14 mouse cellular contexts compared by ENCODE assay signal in genomic region chr12:109023780-109024179, GRCm38 (mm10). TPM values are rescaled to one million over a fixed set of nuclear protein-coding genes. Genes with fewer than 3 reads are reported as not detected.
A peak's percentile ranks its signal among the peaks of the same experiment; 100 is the strongest.
DNase-seq lines count a peak whose midpoint lies in the region; ATAC-seq and TF ChIP-seq lines count a peak whose summit lies in the region.
"Had no signal": no experiment of that assay in that cellular context is flagged by ENCODE, and none has a peak within 500 bp of the region (broad histone marks: within the 10 kb centered on the region; RNA-seq: fewer than 3 reads in every experiment).

No protein-coding gene starts in this region.

- no peaks in the 10 kb centered on the region for H3K4me1 ChIP-seq in hindbrain, embryonic 11.5 days (replicated peaks; ENCODE audit: control insufficient read depth, insufficient read depth, low read length)
- H3K4me1 ChIP-seq in hindbrain, embryonic 13.5 days (replicated peaks) = peaks cover 11% of the 10 kb centered on the region
- no peaks in the 10 kb centered on the region for H3K4me1 ChIP-seq in thymus, adult 2 months (replicated peaks; ENCODE audit: control insufficient read depth, insufficient read depth, low read length)
- no peaks in the 10 kb centered on the region for H3K4me1 ChIP-seq in forebrain, embryonic 13.5 days
- H3K4me1 ChIP-seq: embryonic facial prominence, embryonic 12.5 days; liver, embryonic 15.5 days had no signal

- H3K36me3 ChIP-seq in hindbrain, embryonic 11.5 days (ENCODE audit: control insufficient read depth, insufficient read depth, low read length) = no peaks in the 10 kb centered on the region
- H3K36me3 ChIP-seq in hindbrain, embryonic 13.5 days = no peaks in the 10 kb centered on the region
- H3K36me3 ChIP-seq in thymus, adult 2 months (ENCODE audit: control insufficient read depth, insufficient read depth, low read length) = no peaks in the 10 kb centered on the region
- peaks cover 7% of the 10 kb centered on the region; the same call in 1 of the 2 replicates for H3K36me3 ChIP-seq in forebrain, embryonic 13.5 days (ENCODE audit: poor library complexity, severe bottlenecking)
- H3K36me3 ChIP-seq: liver, embryonic 15.5 days had no signal

- no peaks in the 10 kb centered on the region for H3K27me3 ChIP-seq in hindbrain, embryonic 11.5 days (ENCODE audit: control insufficient read depth, insufficient read depth, low read length)
- H3K27me3 ChIP-seq in hindbrain, embryonic 13.5 days = no peaks in the 10 kb centered on the region
- no peaks in the 10 kb centered on the region for H3K27me3 ChIP-seq in thymus, adult 2 months (ENCODE audit: control insufficient read depth, insufficient read depth, low read length)
- no peaks in the 10 kb centered on the region for H3K27me3 ChIP-seq in forebrain, embryonic 13.5 days
- H3K27me3 ChIP-seq: embryonic facial prominence, embryonic 12.5 days; liver, embryonic 15.5 days had no signal

- no peaks in the 10 kb centered on the region for H3K9me3 ChIP-seq in hindbrain, embryonic 11.5 days (ENCODE audit: control insufficient read depth, low read length)
- H3K9me3 ChIP-seq in hindbrain, embryonic 13.5 days = no peaks in the 10 kb centered on the region
- H3K9me3 ChIP-seq in forebrain, embryonic 13.5 days (replicated peaks) = no peaks in the 10 kb centered on the region
- H3K9me3 ChIP-seq: embryonic facial prominence, embryonic 12.5 days; liver, embryonic 15.5 days had no signal

- ATAC-seq in hindbrain, embryonic 11.5 days (ENCODE audit: low FRiP score) = peak; percentile 43; the same call in 1 of the 2 replicates
- ATAC-seq in hindbrain, embryonic 13.5 days (ENCODE audit: low FRiP score) = no peak
- ATAC-seq in forebrain, embryonic 13.5 days = no peak
- ATAC-seq: CD4-positive, CD25-positive, alpha-beta regulatory T cell, adult 4 months; inflammation-experienced regulatory T-cells, adult 6 months had no signal

- DNase-seq in hindbrain, embryonic 11.5 days (ENCODE audit: low spot score) = peak; percentile 44
- DNase-seq in thymus, adult 2 months = peak; percentile 20
- DNase-seq in thymus, adult 18-20 months = no peak
- DNase-seq in embryo, embryonic 11 days = peak; percentile 61
- DNase-seq in frontal cortex, adult 2 months (ENCODE audit: extremely low spot score in 1 of 2, low spot score in 1 of 2) = no peak
- no peak for DNase-seq in spleen, adult 18-20 months
- DNase-seq: adrenal gland, adult 2 months had no signal

- TF ChIP-seq CTCF in thymus, adult 2 months (IDR thresholded peaks at IDR 0.05; ENCODE audit: borderline replicate concordance, control insufficient read depth, extremely low read depth, insufficient read depth, low read length, poor library complexity) = peak; percentile 55; the same call in 1 of the 2 replicates

- no peak overlapping the region for H3K4me3 ChIP-seq in hindbrain, embryonic 11.5 days (ENCODE audit: low read depth, low read length)
- H3K4me3 ChIP-seq in hindbrain, embryonic 13.5 days = no peak overlapping the region
- H3K4me3 ChIP-seq in thymus, adult 2 months (ENCODE audit: control insufficient read depth, insufficient read depth, low read length) = no peak overlapping the region
- H3K4me3 ChIP-seq in forebrain, embryonic 13.5 days = no peak overlapping the region
- H3K4me3 ChIP-seq: embryonic facial prominence, embryonic 12.5 days; liver, embryonic 15.5 days had no signal

- TF ChIP-seq POLR2A in thymus, adult 2 months (IDR thresholded peaks at IDR 0.05; ENCODE audit: control insufficient read depth, extremely low read depth, insufficient read depth, low read length, poor library complexity) = no peak

- WGBS in hindbrain, embryonic 11.5 days = 55% methylated on average over 9 of the region's 9 CpGs
- WGBS in hindbrain, embryonic 13.5 days = 58% methylated on average over 9 of the region's 9 CpGs
- 77% methylated on average over 9 of the region's 9 CpGs for WGBS in thymus, adult 2 months
- WGBS in forebrain, embryonic 13.5 days = 52% methylated on average over 9 of the region's 9 CpGs

- H3K9ac ChIP-seq in hindbrain, embryonic 11.5 days (ENCODE audit: low read depth, low read length) = no peak overlapping the region
- no peak overlapping the region for H3K9ac ChIP-seq in hindbrain, embryonic 13.5 days
- H3K9ac ChIP-seq in forebrain, embryonic 13.5 days = no peak overlapping the region
- H3K9ac ChIP-seq: embryonic facial prominence, embryonic 12.5 days; liver, embryonic 15.5 days had no signal

- H3K4me2 ChIP-seq in hindbrain, embryonic 11.5 days (replicated peaks; ENCODE audit: low read depth, low read length) = no peak overlapping the region
- H3K4me2 ChIP-seq in hindbrain, embryonic 13.5 days = no peak overlapping the region
- no peak overlapping the region for H3K4me2 ChIP-seq in forebrain, embryonic 13.5 days
- H3K4me2 ChIP-seq: embryonic facial prominence, embryonic 12.5 days; heart, embryonic 11.5 days; liver, embryonic 15.5 days had no signal

- no peak overlapping the region for H3K27ac ChIP-seq in hindbrain, embryonic 11.5 days (ENCODE audit: low read depth, low read length)
- H3K27ac ChIP-seq in hindbrain, embryonic 13.5 days = no peak overlapping the region
- no peak overlapping the region for H3K27ac ChIP-seq in thymus, adult 2 months (ENCODE audit: control insufficient read depth, insufficient read depth, low read length)
- H3K27ac ChIP-seq in forebrain, embryonic 13.5 days = no peak overlapping the region
- H3K27ac ChIP-seq: embryonic facial prominence, embryonic 12.5 days; liver, embryonic 15.5 days had no signal

RNA-seq across cellular contexts. Expression of gene Begain, which starts 44.2 kb away (rescaled TPM):
- 13.0 and 16.1 TPM in 2 replicates for polyA plus RNA-seq in hindbrain, embryonic 11.5 days (2014; fragmentation: Nextera tagmentation; extraction: Ambion mirVana)
- 21.3 and 23.2 TPM in 2 replicates for polyA plus RNA-seq in hindbrain, embryonic 13.5 days (2015; fragmentation: Nextera tagmentation; extraction: Ambion mirVana)
- polyA plus RNA-seq in thymus, adult 2 months (2012; rRNA removed) = 19.9 and 21.6 TPM in 2 replicates
- polyA plus RNA-seq in frontal cortex, adult 2 months (2012; rRNA removed) = 153 and 154 TPM in 2 replicates
- 8.3 and 9.0 TPM in 2 replicates for polyA plus RNA-seq in forebrain, embryonic 13.5 days (2015; fragmentation: Nextera tagmentation; extraction: Ambion mirVana)

Comparison
In these comparisons a context has a peak if more than half of its experiments do, and no peak if none do; other contexts are left out.
1. DNase-seq: peak in hindbrain, embryonic 11.5 days (single experiment), thymus, adult 2 months (single experiment) and embryo, embryonic 11 days (single experiment); none in thymus, adult 18-20 months (0 of 2), frontal cortex, adult 2 months (0 of 2) and spleen, adult 18-20 months (0 of 2).